Mouse (Mus musculus): ENCODE results near the gene Aifm2. TPM values are rescaled to one million over a fixed set of nuclear protein-coding genes. Genes with fewer than 3 reads are reported as not detected.
A peak's percentile ranks its signal among the peaks of the same experiment; 100 is the strongest.

The Aifm2 gene
- polyA plus RNA-seq, 1 experiment: 14.9 TPM

DNA sequence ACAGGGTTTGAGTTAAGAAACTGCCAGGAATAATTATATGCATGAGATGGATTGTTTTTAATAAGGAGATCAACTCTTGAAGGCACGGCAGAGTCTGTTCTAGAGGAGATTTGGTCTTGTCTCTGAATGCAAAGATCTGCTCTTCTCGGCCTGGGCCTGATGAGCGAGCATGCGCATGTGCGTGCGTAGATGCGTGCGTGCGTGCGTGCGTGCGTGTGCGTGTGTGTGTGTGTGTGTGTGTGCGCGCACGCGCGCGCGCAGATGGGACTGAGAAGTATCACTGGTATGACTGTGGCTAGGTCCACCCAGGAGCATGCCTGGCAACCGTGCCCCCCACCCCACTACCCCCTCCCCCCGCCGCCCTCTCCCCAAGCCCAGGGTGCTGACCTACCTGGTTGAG, 38.0 kb downstream of the Aifm2 start:
- Histone ChIP-seq H3K27ac (ENCODE audit: insufficient read depth, low read length) (no peak overlapping the region), H3K4me1 (ENCODE audit: control insufficient read depth, insufficient read depth, low read length) (no peaks in the 10 kb centered on the region), H3K4me3 (ENCODE audit: insufficient read depth, low read length) (no peak overlapping the region)
- TF ChIP-seq POLR2A (IDR thresholded peaks at IDR 0.05; ENCODE audit: low read depth, low read length) (no peak), CTCF (IDR thresholded peaks at IDR 0.05; ENCODE audit: borderline replicate concordance, insufficient read depth, low read length) (no peak)

DNA sequence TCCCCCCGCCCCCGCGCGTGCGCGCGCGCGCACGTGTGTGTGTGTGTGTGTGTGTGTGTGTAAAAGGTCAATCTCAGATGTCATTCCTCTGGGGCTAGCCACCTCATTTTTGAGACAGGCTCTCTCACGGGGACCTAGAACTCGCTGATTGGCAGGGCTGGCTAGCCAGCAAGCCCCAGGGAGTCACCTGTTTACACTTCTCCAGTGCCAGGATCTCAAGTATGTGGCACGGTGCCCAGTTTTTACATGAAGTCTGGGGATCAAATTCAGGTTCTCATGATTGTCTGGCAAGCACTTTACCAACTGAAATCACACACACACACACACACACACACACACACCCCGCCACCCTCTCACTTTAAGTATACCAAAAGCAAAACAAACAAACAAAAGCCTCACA, 42.0 kb downstream of the Aifm2 start:
- no peak overlapping the region for H3K27ac ChIP-seq (ENCODE audit: insufficient read depth, low read length)
- TF ChIP-seq POLR2A (IDR thresholded peaks at IDR 0.05; ENCODE audit: low read depth, low read length) (no peak), CTCF (IDR thresholded peaks at IDR 0.05; ENCODE audit: borderline replicate concordance, insufficient read depth, low read length) (no peak)
- no peak overlapping the region for H3K4me3 ChIP-seq (ENCODE audit: insufficient read depth, low read length)

DNA sequence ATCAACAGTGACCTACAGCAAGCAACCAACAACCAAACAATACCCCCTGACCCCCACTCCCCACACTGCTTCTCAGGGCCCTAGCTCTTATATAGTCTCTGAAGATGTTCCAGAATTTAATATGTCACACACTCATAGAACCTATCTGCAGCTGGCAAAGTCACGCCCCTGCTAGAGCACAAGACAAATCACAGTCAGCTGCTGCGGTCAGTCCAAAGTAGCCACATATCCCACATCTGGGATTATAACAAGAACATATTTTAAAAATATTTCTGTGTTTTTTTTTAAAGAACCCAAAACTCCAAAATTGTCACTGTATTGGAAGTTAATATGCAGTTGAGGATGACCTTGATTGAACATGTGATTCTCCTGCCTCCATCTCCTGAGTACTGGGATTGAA, 43.8 kb downstream of the Aifm2 start:
- H3K27ac ChIP-seq (ENCODE audit: insufficient read depth, low read length): peak overlapping the region; percentile 97
- H3K4me1 ChIP-seq (ENCODE audit: control insufficient read depth, insufficient read depth, low read length): peaks cover 6% of the 10 kb centered on the region
- no peak overlapping the region for H3K4me3 ChIP-seq (ENCODE audit: insufficient read depth, low read length)
- TF ChIP-seq CTCF (IDR thresholded peaks at IDR 0.05; ENCODE audit: borderline replicate concordance, insufficient read depth, low read length) (no peak), POLR2A (IDR thresholded peaks at IDR 0.05; ENCODE audit: low read depth, low read length) (no peak)

More for the DNA sequence above, 42.0 kb downstream of the Aifm2 start:
- H3K4me1 ChIP-seq (ENCODE audit: control insufficient read depth, insufficient read depth, low read length): peaks cover 6% of the 10 kb centered on the region

DNA sequence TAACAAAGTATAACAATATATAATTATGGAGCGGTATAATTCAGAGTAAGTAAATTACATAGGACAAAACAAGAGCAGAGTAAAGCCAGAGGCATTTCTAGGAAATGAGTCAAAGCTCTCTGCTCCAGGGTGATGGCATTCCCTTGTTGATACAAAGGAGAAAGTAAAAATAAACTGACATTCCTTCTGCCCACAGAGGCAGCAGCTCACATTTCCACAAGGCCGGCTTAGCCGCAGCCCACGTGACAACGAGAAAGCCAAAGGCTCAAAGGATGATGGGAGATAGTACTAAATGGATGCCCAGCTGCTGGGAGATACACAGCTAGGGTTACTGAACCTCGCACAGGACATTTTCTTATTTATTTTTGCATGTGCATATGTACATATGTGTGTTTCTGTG, 44.8 kb downstream of the Aifm2 start:
- Histone ChIP-seq H3K4me1 (ENCODE audit: control insufficient read depth, insufficient read depth, low read length) (peaks cover 6% of the 10 kb centered on the region), H3K4me3 (ENCODE audit: insufficient read depth, low read length) (no peak overlapping the region), H3K27ac (ENCODE audit: insufficient read depth, low read length) (peak overlapping the region; percentile 70)
- TF ChIP-seq CTCF (IDR thresholded peaks at IDR 0.05; ENCODE audit: borderline replicate concordance, insufficient read depth, low read length) (no peak), POLR2A (IDR thresholded peaks at IDR 0.05; ENCODE audit: low read depth, low read length) (no peak; the same call in 1 of the 2 replicates)

DNA sequence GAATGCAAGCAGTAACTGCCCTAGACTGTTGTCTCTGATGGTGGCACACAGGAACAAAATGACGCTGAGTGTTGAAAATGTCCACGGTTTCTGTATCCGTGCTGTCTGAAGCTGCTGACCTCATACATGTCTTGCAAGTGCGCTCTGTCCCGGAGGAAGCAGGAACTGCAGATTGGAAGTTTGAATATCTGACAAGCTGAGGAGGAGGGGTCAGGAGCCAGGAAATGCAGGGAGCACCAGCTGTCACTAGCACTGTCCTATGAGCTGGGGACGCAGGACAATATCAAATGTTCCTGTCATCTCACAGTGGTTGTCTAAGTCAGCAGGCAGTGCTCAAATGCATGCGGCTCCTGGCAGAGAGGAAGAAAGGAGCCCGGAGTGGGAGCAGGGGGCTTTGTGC, 49.6 kb downstream of the Aifm2 start:
- TF ChIP-seq CTCF (IDR thresholded peaks at IDR 0.05; ENCODE audit: borderline replicate concordance, insufficient read depth, low read length) (no peak), POLR2A (IDR thresholded peaks at IDR 0.05; ENCODE audit: low read depth, low read length) (no peak)
- Histone ChIP-seq H3K27ac (ENCODE audit: insufficient read depth, low read length) (no peak overlapping the region), H3K4me3 (ENCODE audit: insufficient read depth, low read length) (no peak overlapping the region), H3K4me1 (ENCODE audit: control insufficient read depth, insufficient read depth, low read length) (no peaks in the 10 kb centered on the region)

DNA sequence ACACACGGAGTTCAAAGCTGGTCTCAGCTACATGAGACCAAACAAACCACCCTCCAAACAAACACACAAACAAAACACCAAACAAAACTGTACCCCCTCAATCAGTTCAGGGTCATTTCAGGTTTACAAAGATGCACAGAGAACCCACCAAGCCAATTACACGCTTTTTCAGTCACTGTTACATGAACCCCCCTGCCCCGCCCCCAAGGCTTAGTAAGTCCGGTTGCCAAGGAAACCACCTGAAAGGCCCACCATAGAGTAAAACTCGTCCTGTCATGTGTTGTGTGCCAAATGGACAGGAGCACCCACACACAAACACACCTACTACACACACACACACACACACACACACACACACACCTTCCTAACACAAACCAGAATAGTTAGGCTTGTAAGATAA, 50.5 kb downstream of the Aifm2 start:
- TF ChIP-seq POLR2A (IDR thresholded peaks at IDR 0.05; ENCODE audit: low read depth, low read length) (no peak), CTCF (IDR thresholded peaks at IDR 0.05; ENCODE audit: borderline replicate concordance, insufficient read depth, low read length) (no peak)
- Histone ChIP-seq H3K4me3 (ENCODE audit: insufficient read depth, low read length) (no peak overlapping the region), H3K27ac (ENCODE audit: insufficient read depth, low read length) (no peak overlapping the region), H3K4me1 (ENCODE audit: control insufficient read depth, insufficient read depth, low read length) (no peaks in the 10 kb centered on the region)

DNA sequence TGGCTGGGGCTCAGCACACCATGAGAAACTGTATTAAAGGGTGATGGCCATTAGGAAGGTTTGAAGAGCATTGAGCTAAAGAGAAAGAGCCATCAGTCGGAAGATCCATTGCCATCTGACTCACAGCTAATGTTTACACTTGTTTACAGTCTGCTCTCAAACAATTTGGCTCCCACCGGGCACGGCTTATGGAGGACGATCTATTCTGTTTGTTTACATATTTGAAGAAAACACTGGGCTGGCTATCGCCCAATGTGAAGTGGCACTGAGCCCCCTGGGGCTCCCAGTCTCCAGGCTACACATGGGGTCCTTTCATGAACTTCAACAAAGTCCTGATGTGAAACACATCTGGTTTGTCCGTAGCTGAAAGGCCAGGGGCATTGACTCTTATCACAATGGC, 51.7 kb downstream of the Aifm2 start:
- no peak for TF ChIP-seq POLR2A (IDR thresholded peaks at IDR 0.05; ENCODE audit: low read depth, low read length)
- TF ChIP-seq CTCF (IDR thresholded peaks at IDR 0.05; ENCODE audit: borderline replicate concordance, insufficient read depth, low read length): no peak
- Histone ChIP-seq H3K4me1 (ENCODE audit: control insufficient read depth, insufficient read depth, low read length) (no peaks in the 10 kb centered on the region), H3K27ac (ENCODE audit: insufficient read depth, low read length) (no peak overlapping the region), H3K4me3 (ENCODE audit: insufficient read depth, low read length) (no peak overlapping the region)

DNA sequence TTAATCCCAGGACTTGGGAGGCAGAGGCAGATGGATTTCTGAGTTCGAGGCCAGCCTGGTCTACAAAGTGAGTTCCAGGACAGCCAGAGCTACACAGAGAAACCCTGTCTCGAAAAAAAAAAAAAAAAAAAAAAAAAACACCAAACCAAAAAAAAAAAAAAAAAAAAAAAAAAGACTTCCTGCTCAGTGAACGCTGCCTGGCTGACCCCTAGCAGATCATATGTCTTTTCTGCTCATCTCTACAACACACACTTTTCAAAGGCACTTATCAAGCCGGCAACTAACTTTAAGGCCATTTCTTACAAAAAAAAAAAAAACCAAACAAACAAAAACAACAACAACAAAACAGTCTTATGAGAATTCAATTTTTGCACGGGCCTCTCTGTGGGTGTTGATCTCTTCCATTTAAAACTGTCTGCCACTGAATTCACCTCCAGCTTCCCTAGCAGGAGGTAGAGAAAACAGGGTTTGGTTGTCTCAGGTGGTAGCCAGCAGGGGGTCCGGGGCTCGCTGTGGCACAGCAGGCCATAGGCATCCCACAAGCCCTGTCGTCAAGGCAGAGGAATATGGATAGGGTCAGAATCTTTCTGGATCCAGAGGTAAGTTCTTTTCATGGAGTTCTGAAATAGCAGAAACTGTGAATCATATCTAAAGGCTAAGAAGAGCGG, 66.5 kb downstream of the Aifm2 start:
- TF ChIP-seq CTCF (IDR thresholded peaks at IDR 0.05; ENCODE audit: borderline replicate concordance, insufficient read depth, low read length): no peak
- no peak for TF ChIP-seq POLR2A (IDR thresholded peaks at IDR 0.05; ENCODE audit: low read depth, low read length)
- Histone ChIP-seq H3K4me3 (ENCODE audit: insufficient read depth, low read length) (no peak overlapping the region), H3K4me1 (ENCODE audit: control insufficient read depth, insufficient read depth, low read length) (no peaks in the 10 kb centered on the region), H3K27ac (ENCODE audit: insufficient read depth, low read length) (peak overlapping the region; percentile 1; the same call in 1 of the 2 replicates)

DNA sequence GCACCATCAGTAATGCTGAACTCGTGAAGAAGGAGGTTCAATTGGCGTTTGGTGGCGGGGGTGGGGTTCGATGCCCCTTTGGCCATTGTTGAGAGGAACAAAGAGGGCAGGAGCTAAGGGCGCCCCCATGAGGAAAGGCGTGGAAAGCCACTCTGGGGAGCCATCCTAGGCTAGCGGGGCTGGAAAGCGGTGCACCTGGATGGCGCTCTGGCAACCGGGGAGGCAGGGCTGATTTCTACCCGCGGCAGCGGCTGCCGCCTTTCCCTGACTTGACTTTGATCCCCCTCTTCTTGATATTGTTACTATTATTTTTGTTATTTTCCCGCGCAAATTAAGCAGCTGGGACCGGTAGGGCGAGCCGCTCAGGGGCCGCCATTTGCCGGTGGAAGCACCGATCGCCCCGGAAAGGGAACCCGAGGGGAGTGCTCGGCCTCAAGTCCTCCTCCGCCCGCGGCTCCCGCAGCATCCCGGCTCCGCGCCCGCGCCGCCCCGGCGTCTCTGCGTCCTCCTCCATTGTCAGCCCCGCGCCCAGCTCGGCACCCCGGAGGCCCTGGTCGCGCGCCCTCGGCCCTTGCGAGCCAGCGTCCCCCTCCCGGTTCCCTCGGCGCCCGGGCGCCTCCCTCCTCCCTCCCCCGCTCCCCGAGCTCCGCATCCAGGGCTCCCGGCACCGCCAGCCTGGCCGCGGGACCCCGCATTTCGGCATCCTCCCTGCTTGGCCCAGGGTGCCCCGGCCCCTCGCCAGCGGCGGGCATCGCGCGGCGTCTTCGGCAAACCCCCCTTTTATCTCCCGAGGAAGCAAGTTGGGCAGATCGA, 67.9 kb downstream of the Aifm2 start:
- no peaks in the 10 kb centered on the region for H3K4me1 ChIP-seq (ENCODE audit: control insufficient read depth, insufficient read depth, low read length)
- H3K4me3 ChIP-seq (ENCODE audit: insufficient read depth, low read length): peak overlapping the region; percentile 96
- TF ChIP-seq CTCF (IDR thresholded peaks at IDR 0.05; ENCODE audit: borderline replicate concordance, insufficient read depth, low read length): peak; percentile 61
- TF ChIP-seq POLR2A (IDR thresholded peaks at IDR 0.05; ENCODE audit: low read depth, low read length): peak; percentile 66
- peak overlapping the region; percentile 58 for H3K27ac ChIP-seq (ENCODE audit: insufficient read depth, low read length)

All from embryonic fibroblast, embryonic 13.5 days (primary cell).